Mouse (Mus musculus): ENCODE measurements around the gene Acot4. TPM values are rescaled to one million over a fixed set of nuclear protein-coding genes. Genes with fewer than 3 reads are reported as not detected.
"Not testable (repeated sequence)": the region's sequence is repeated elsewhere in the genome, so short reads cannot be mapped to it uniquely, and the experiment has no call there.

Gene Acot4
- total RNA-seq, 2 experiments from 2014 or later = 2.1 to 2.8 TPM

GRCm38 (mm10) chr12:84028328-84028727, 9.9 kb upstream of the Acot4 start:
- intact Hi-C loops (cut with DNase I); DNase-seq (ENCODE audit: low spot score in 2 of 2): not testable (repeated sequence)

DNA sequence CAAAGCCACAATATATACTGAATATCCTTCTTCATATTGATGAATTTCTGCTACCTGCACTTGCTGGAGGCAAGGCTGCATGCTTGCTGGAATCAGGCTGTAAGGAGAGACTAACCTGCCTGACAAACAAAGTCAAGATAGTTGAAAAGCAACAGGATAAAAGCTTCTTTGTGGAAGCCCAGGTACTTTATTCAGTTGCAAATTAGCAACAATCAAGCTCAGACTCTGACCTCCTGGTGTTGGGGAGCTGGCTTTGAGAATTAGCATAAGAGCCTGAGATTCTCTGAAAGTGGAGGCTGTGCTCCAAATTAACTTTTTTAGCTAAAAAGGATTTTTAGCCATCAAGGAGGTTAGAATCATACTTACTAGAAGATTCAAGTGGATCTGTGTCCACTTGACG, 9.1 kb upstream of the Acot4 start:
- intact Hi-C loops (cut with DNase I); DNase-seq (ENCODE audit: low spot score in 2 of 2): not testable (repeated sequence)

GRCm38 (mm10) chr12:84030659-84031332, 7.4 kb upstream of the Acot4 start:
- DNase-seq (ENCODE audit: low spot score in 2 of 2) = peak; percentile 65 to 78
- intact Hi-C loops (cut with DNase I) = loop anchor here (2.0 to 5.0 kb wide), 2 partner anchors 43 to 56 kb away; partner anchors contain the start of gene Acot2

- intact Hi-C loops (cut with DNase I) = loop anchor here (2.0 to 5.0 kb wide), 2 partner anchors 18 to 46 kb away; partner anchors contain the start of gene Acot2
- no peak for DNase-seq (ENCODE audit: low spot score in 2 of 2)
These were observed 5.3 kb upstream of the Acot4 start for GRCm38 (mm10) chr12:84032854-84033253.

DNA sequence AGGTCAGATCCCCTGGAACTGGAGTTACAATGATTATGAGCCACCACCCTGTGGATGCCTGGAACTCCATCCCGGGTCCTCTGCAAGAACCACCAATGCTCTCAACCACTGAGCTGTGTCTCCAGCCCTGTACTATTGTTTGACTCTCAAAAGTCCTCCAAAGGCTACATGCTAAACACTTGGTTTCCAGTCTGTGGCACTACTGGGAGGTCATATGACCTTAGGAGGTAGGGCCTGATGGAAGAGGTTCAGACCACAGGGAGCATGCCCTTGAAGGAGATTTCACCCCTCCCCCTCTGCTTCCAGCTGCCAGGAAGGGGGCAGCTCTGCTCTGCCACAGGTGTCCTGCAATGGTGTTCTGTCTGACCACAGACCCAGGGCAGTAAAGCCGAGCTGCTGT, 4.9 kb upstream of the Acot4 start:
- intact Hi-C loops (cut with DNase I) = loop anchor here (2.0 to 5.0 kb wide), 2 partner anchors 17 to 46 kb away; partner anchors contain the start of gene Acot2
- DNase-seq (ENCODE audit: low spot score in 2 of 2) = not testable (repeated sequence)

DNA sequence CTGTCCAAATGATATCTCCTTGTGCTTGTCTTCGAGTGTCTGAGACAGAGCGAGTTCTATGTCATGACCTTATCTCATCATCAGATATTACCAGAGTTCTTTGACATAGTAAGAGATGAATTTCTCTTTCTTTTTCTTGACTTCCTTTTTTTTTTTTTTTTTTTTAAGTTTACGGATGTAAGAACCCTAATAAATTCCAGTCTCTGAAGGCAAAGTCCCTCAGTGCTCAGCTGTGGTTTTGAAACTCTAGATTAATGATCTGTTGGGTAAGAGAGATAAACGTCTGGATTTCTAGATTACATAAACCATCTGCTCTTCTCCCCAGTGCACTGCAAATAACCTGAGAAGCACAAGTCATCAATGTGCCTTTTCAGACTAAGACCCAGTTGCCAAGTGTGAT, 4.1 kb upstream of the Acot4 start:
- intact Hi-C loops (cut with DNase I) = loop anchor here (5.0 kb wide), 1 partner anchor 47 kb away; the partner anchor contains the start of gene Acot2

DNA sequence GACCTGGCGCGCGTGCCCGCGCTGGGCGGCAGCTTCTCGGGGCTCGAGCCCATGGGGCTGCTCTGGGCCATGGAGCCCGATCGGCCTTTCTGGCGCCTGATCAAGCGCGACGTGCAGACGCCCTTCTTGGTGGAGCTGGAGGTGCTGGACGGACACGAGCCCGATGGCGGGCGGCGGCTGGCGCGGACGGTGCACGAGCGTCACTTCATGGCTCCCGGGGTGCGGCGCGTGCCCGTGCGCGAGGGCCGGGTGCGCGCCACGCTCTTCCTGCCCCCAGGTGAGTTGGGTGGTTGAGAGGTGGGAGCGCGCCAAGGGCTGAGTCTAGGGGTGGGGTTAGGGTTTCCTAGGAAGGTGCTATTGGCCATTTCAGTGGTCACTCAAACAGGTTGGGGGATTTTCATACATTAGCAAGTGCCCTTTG, 522 bp downstream of the Acot4 start, which contains the start of gene Gm49366:
Gm49366 (plus strand) TSS at position 245 of the 421 bp plus-strand sequence.
- intact Hi-C loops (cut with DNase I) = not testable (repeated sequence)
- peak; percentile 46 to 55 for DNase-seq (ENCODE audit: low spot score in 2 of 2)

More for the DNA sequence above, 4.1 kb upstream of the Acot4 start:
- DNase-seq (ENCODE audit: low spot score in 2 of 2) = no peak

DNA sequence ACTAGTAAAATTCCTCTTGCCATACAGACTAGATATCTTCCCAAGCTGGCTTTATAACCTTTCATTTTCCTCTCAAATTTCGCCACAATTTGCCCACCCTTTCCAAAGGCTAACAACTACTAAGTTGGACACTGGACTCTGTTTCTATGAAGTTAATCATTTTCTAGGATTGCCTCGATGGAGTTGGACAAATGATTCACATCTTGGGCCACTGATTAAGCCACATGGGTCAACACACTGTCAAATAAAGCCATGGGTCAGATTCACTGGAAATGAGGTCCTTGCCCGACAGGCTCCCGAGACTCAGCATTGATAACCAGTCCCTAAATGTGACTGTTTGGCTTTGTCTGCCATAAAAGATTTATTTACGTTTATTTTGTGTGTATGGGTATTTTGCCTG, 4.1 kb downstream of the Acot4 start:
- intact Hi-C loops (cut with DNase I) = no loop called here
- DNase-seq (ENCODE audit: low spot score in 2 of 2) = no peak

DNA sequence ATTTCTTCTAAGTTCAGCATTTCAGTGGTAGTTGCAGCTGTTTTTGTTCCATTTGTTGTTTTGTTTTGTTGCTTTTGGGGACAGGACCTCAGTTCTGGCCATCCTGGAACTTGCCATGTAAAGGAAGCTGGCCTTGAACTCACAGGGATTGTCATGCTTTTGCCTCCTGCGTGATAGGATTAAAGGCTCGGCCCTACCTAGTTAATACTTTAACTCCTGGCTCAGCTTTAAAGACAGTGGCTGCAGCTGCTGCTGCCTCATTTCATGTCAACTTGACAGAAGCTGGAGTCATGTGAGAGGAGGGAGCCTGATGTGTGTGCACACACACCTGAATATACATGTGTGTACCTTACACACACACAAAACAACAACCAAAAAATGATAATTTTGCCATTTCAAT, 5.9 kb downstream of the Acot4 start:
- intact Hi-C loops (cut with DNase I) = no loop called here

GRCm38 (mm10) chr12:84046906-84047305, 8.7 kb downstream of the Acot4 start:
- DNase-seq (ENCODE audit: low spot score in 2 of 2) = no peak
- intact Hi-C loops (cut with DNase I) = no loop called here

More for the DNA sequence above, 5.9 kb downstream of the Acot4 start:
- DNase-seq (ENCODE audit: low spot score in 2 of 2) = no peak

GRCm38 (mm10) chr12:84050744-84051143, 12.6 kb downstream of the Acot4 start:
- intact Hi-C loops (cut with DNase I) = loop anchor here (2.0 kb wide), 1 partner anchor 18 kb away; no protein-coding TSS in a partner anchor
- not testable (repeated sequence) for DNase-seq (ENCODE audit: low spot score in 2 of 2)

DNA sequence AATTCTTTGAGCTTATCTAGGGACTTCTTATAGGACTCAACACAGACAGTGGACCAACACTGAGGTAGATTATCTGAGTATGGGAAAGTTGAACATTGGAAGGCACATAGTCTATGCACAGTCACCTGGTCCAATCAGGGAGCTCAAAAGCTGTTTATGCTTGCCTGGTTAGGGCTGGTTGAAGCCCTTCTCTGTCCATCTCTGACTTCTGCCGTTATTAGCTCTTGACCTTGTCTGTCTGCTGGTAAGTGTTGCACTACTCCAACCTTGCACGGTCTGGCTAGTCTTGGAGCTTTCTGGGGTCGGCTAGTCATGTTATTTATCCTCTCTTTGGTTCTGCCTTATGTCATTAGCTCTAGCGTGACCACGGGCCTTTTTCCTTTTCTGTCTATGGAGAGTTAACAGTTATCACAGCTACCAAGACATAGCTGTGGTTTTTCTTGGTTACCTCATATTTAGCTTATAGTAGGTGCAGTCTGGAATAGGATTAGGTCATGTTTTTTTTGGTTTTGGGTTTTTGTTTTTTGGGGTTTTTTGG, 13.8 kb downstream of the Acot4 start, which contains the start of gene Acot3:
Acot3 (plus strand) TSS at position 208 of the 538 bp plus-strand sequence.
- intact Hi-C loops (cut with DNase I) = loop anchor here (2.0 kb wide), 1 partner anchor 19 kb away; no protein-coding TSS in a partner anchor
- DNase-seq (ENCODE audit: low spot score in 2 of 2) = no peak

DNA sequence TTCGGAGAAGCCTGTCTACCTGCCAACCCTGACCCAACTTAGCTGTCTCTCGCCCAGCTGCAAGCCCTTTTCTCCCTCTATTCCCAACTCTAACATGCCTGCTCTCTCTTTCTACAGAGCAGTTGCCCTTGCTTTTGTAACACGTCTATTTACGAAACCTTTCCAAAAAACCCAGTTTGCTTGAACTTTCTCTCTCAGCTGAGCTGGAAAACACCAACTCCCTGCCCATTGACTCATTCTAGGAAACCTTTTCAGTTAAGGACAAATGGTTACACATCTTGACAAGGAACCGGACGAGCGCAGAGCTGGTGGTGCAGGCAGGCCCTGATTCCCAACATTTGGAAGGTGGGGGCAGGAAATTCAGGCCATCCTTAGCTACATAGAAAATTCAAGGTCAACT, 14.4 kb downstream of the Acot4 start:
- intact Hi-C loops (cut with DNase I) = no loop called here

DNA sequence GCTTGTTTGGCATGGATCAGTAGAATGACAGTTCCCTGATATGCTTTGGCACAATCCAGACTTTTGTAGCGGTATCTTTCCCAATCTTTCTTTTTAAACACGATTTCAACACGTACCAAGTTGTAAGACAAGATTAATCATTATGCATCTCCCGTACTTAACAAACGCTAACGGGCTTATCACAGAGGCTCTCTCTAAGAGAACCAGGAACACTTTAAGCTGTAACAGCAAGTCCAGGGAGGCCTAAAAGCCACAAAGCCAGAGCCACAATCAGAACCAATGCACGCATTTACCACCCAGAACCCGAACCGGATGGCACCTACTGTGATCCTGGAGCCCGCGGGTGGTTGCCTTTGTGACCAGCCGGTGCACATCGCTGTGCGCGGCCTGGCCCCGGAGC, 15.0 kb downstream of the Acot4 start:
- DNase-seq (ENCODE audit: low spot score in 2 of 2) = peak in 1 of 2 experiments; percentile 29
- intact Hi-C loops (cut with DNase I) = no loop called here

More for the DNA sequence above, 14.4 kb downstream of the Acot4 start:
- DNase-seq (ENCODE audit: low spot score in 2 of 2) = no peak

GRCm38 (mm10) chr12:84053679-84054391, 15.7 kb downstream of the Acot4 start:
- DNase-seq (ENCODE audit: low spot score in 2 of 2) = peak in 1 of 2 experiments; percentile 33
- intact Hi-C loops (cut with DNase I) = no loop called here

DNA sequence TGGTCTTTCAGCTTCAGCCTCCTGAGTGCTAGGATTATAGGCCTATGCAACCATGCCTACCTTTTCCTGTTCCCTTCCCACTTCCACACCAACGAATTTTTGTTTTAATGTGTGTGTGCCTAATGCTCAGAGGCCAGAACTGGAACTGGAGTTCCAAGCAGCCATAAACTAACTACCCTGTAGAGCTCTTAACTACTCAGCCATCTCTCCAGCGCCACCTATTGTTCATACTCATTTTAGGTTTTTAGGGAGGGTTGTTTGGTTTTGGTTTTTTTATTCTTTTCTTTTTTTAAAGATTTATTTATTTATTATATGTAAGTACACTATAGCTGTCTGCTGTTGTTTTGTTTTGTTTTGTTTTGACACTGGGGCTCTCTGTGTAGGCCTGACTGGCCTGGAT, 22.8 kb downstream of the Acot4 start:
- intact Hi-C loops (cut with DNase I) = loop anchor here (2.0 kb wide), 1 partner anchor 88 kb away; no protein-coding TSS in a partner anchor
- DNase-seq (ENCODE audit: low spot score in 2 of 2) = no peak

- intact Hi-C loops (cut with DNase I) = no loop called here
These were observed 24.2 kb downstream of the Acot4 start for GRCm38 (mm10) chr12:84062336-84062735.

DNA sequence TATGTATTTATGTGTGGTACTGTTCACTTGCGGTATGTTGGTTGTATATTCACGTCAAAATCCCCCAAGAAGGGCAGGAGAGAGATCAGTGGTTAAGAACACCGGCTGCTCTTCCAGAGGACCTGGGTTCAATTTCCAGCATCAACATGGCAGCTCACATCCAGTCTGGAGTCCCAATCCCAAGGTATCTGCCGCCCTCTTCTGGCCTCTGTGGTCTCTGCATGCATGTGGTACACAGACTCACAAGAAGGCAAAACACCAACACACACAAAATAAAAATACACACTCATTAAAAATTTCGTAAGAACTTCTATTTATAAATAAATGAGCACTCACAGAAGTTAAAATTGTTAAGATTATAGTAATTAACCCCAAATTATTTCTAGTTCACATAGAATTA, 25.0 kb downstream of the Acot4 start:
- intact Hi-C loops (cut with DNase I) = no loop called here
- no peak for DNase-seq (ENCODE audit: low spot score in 2 of 2)

More at GRCm38 (mm10) chr12:84062336-84062735, 24.2 kb downstream of the Acot4 start:
- DNase-seq (ENCODE audit: low spot score in 2 of 2) = no peak

DNA sequence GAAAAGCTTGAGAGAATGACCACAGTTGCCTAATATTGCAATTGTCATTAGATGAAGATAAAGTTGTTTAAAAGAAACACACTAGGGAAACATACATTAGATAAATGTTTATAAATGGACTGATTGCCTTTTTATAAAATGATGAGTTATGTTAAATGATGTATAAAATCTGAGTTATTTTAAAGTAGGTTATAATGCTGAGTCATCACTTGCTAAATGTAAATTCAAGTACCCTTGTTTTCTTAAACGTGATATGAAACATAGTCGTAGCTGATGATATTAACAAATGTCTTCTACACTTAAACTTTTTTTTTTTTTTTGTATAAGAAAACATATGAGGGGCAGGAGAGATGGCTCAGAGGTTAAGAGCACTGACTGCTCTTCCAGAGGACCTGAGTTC, 25.7 kb downstream of the Acot4 start:
- no peak for DNase-seq (ENCODE audit: low spot score in 2 of 2)
- intact Hi-C loops (cut with DNase I) = no loop called here

DNA sequence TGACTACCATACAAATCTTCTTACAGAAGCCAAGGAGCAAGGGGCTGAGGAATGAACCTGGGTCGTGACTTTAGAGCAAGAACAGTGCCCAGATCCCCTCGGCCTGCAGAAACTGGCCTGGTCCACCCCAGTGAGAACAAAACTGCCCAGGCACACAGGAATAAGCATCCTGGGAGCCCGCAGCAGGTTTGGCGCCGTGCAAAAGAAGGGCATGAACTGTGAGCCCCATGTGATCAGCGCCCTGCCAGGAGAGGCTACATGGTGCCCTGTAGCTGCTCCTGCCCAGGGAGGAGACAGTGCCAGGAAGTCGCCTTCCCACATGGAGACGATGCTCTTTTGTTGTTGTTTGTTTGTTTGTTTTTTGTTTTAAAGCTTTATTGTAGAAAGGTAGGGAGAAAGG, 26.4 kb downstream of the Acot4 start:
- intact Hi-C loops (cut with DNase I) = no loop called here

More for the DNA sequence above, 26.4 kb downstream of the Acot4 start:
- no peak for DNase-seq (ENCODE audit: low spot score in 2 of 2)

All from left cerebral cortex, postnatal 36 days (tissue).